Mouse (Mus musculus) left cerebral cortex, adult 2 months (tissue): ENCODE results near the gene Ctcf. TPM values are rescaled to one million over a fixed set of nuclear protein-coding genes. Genes with fewer than 3 reads are reported as not detected.
"Not testable (repeated sequence)": the region's sequence is repeated elsewhere in the genome, so short reads cannot be mapped to it uniquely, and the experiment has no call there.

Source experiments
- DNase-seq, 2 experiments: peaks; one replicate each; pipeline ENCODE4 v3.0.0; 2021 to 2022; ENCODE audit warnings: low spot score in 2 of 2, mixed read lengths in 1 of 2; ENCODE audit errors: extremely low spot score in 1 of 2
- H3K27ac ChIP-seq: fragments of 200-600 bp; 2 replicates; pipeline ENCODE4 v1.8.1; 2022
- H3K4me3 ChIP-seq: fragments of 200-600 bp; 2 replicates; pipeline ENCODE4 v1.8.1; 2022
- CTCF ChIP-seq: fragments of 200-600 bp; IDR thresholded peaks from 2 replicates; pipeline ENCODE4 v1.8.1; 2022; ENCODE audit warnings: antibody characterized with exemption, mild to moderate bottlenecking, moderate library complexity
- intact Hi-C: fragments of 180-260 bp; cut with DNase I; formaldehyde crosslinking; loops from one replicate; pipeline ENCODE4 v1.15.1; 2025
- long read RNA-seq, 2 experiments: library from polyadenylated mRNA; stranded (forward); transcript quantifications; one replicate each; pipeline ENCODE4 v2.0.0; 2021; ENCODE audit warnings: borderline mapping rate in 2 of 2
- total RNA-seq, 2 experiments: library from RNA; stranded (reverse); gene quantifications; 2 replicates each; pipeline ENCODE4 v1.2.3; 2021

The Ctcf gene
- total RNA-seq: 10 to 100 TPM; 67.4 to 70.2 TPM
- long read RNA-seq, experiment 1, transcript Ctcf-201 (12 exons, 3,782 nt): major isoform, 21 of 52 reads
- long read RNA-seq, experiment 1, partial matches to known transcripts: 8 of 52 reads
- long read RNA-seq, experiment 1, other reads (novel, unspliced or antisense): 23 of 52 reads
- long read RNA-seq, experiment 2, transcript Ctcf-201 (12 exons, 3,782 nt): major isoform, 13 of 45 reads
- long read RNA-seq, experiment 2, partial matches to known transcripts: 10 of 45 reads
- long read RNA-seq, experiment 2, other reads (novel, unspliced or antisense): 22 of 45 reads

DNA sequence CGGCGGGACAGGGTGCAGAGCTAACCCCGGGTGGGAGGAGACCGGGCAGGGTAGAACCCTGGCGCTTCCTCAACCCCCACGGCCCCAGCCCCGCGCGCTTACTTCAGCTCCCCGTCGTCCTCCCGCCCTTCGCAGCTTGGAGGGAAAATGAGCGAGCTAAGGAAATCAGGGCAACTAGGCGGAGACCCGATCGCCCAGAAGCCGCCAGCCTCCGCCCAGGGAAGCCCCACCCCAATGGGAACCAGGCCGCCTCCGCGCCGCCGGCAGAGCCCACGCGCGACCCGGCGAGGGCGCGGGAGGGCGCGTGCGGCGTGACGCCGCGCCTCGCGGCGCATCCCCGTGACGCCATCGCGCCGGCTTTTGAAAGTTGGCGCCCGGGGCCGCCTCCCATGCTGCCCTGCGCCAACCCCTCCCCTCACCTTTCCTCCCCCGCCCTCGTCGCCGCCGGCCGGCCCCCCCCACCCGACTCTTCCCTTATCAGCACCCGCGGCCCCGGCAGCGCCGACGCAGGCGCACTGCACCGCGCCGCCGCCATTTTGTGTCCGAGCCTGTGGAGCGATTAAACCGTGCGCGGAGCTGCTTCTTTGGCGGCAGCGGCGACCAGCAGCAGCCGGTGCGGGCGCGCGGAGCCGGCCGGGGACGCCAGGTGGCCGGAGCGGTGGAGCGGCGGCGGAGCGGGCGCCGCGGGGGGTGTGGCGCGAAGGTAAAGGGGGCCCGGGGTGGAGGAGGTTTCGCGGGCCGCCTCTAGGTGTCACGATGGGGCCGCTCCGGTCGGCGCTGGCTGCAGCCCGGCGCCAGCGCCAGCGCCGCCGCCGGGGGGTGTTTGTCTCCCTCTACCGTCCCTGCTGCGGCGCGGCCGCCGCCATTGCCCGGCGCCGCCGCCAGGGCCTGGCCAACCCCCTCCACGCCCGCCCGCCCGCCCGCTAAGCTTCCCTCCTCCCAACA, at the start of gene Ctcf:
TSS of gene Ctcf (plus strand) at position 551 of the 945 bp plus-strand sequence.
- H3K4me3 ChIP-seq: peak within 1 kb of the TSS; percentile 97
- H3K27ac ChIP-seq: peak within 1 kb of the TSS; percentile 99
- DNase-seq: peak; percentile 89 to 91
- TF ChIP-seq CTCF: peak; percentile 73
- intact Hi-C loops: loop anchor here (1.0 to 5.0 kb wide), 5 partner anchors 12 to 69 kb away; partner anchors contain the start of genes Acd, Atp6v0d1 and Pard6a

DNA sequence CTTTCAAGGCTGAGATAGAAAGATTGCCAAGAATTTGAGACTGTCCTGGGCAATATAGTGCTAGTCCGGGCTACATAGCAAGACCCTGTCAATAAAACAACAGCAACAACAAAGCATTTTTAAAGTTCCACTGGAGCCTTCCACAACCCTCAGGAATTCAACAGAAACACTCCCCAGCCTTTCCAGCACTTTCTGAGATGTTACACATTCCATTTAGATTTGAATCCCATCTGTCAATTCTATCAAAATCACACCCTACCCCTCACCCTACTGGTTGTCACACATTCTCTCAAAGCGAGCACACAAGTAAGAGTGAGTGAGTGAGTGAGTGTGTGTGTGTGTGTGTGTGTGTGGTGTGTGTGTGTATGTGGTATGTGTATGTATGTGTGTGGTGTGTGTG, 43.9 kb upstream of the Ctcf start:
- TF ChIP-seq CTCF: no peak
- no peak overlapping the region for H3K27ac ChIP-seq
- no peak for DNase-seq
- H3K4me3 ChIP-seq: no peak overlapping the region
- intact Hi-C loops: no loop called here

DNA sequence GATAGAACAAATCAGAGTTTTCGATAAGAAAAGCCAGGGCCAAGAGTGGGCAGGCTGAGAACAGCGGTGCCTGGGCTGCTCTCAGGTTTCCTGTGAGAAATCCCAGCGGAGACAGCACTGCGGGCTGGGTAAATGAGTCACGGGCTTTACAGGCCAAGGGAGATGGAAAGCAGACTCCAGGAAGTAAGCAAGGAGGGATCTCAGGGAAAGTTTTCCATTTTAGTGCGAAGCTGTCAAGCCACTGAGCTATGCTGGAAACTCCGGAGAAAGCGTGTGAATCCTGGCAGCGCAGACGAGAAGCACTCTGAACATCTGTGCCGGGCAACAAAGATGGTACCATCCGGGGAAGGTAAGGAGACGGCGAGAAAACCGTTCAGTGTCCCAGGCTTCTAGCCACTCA, 42.5 kb upstream of the Ctcf start:
- intact Hi-C loops: loop anchor here (1.0 kb wide), 1 partner anchor 28 kb away; the partner anchor contains the start of gene Atp6v0d1
- Histone ChIP-seq H3K27ac (0 out of 2 replicates have a peak overlapping the region, but pooled peaks have one; percentile 32), H3K4me3 (no peak overlapping the region)
- TF ChIP-seq CTCF: no peak
- DNase-seq: peak in 1 of 2 experiments; percentile 27

DNA sequence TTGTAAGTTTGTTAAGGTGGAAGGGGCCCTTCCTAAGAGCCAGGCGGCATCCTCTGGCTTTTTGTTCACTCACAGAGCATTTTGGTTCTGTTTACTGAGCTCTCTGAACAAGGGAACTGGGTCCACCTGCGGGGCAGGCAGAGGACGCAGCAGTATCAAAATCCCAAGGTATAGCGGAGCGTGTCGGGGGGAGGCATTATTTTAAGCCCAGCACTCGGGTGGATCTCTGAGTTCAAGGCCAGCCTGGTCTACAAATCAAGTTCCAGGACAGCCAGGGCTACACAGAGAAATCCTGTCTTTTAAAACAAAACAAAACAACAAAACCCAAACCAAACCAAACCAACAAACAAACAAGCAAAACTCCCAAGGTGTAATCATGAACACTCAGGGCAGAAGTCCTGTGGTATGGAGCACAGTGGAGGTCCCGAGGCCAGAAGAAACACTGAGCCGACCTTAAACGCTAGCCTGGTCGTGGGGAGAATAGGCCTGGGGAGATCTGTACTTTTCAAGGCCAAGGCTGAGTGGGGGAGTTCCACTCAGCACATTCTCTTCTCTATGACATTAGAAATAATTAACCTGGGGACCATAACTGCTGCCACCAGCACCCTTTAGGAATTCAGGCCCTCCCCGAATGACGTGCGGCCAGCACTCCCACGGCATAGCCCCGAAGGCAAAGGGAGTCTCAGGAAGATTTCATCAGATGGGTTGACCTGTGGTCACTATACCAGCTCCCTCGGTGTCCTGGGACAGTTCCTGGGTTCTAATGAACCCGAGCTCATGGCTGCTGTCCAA, 41.7 kb upstream of the Ctcf start:
- Histone ChIP-seq H3K4me3 (no peak overlapping the region), H3K27ac (no peak overlapping the region)
- intact Hi-C loops: loop anchor here (1.0 kb wide), 1 partner anchor 28 kb away; the partner anchor contains the start of gene Atp6v0d1
- TF ChIP-seq CTCF: no peak
- DNase-seq: no peak

DNA sequence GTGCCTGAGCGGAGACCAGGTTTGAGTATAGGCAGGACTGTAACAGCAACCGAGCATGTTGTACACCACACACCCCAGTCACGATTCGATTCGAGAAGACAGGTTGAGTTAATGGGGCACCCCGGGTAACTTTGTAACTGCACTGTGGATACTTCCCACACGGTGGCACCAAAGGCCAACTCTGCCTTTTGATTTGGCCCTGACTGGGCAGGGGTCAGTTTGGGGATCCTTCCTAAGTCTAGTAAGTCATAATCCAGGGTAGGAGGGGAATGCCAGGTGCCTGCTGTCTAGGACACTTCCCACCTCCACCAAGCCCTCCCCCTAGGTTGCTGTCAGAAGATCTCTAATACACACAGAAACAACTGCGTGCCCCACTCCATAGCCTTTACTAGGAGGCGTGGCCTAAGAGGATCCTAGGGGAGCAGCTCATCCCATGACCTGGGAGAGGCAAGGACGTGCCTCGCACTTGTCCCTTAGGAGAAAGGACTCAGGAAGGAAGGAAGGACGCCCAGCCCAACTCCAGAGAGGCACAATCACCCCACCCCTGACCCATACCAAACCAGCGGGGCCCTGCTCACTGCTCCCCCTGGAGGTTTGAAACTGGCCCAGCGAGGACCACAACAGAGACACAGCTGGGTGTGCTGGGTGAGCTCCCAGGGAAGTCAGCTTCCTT, 39.9 kb upstream of the Ctcf start:
- DNase-seq: peak; percentile 28 to 45
- no peak overlapping the region for H3K4me3 ChIP-seq
- intact Hi-C loops: no loop called here
- TF ChIP-seq CTCF: peak; percentile 65
- 0 out of 2 replicates have a peak overlapping the region, but pooled peaks have one; percentile 24 for H3K27ac ChIP-seq

DNA sequence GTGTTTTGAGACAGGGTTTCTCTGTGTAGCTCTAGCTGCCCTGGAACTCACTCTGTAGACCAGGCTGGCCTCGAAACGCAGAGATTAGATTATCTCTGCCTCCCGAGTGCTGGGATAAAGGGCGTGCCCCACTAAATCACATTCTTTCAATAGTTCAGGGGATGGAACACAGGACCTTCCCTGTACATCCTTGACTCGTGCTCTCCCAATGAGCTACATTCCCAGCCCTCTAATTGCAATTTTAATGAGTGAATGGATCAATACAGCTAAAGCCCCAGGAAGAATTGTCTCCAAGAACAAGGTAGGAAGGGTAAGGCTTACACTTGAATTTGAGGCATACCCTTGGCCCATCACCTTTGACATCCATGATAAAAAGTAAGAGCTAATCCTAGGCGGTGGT, 37.6 kb upstream of the Ctcf start:
- DNase-seq: no peak
- no peak for TF ChIP-seq CTCF
- Histone ChIP-seq H3K4me3 (no peak overlapping the region), H3K27ac (no peak overlapping the region)
- intact Hi-C loops: no loop called here

DNA sequence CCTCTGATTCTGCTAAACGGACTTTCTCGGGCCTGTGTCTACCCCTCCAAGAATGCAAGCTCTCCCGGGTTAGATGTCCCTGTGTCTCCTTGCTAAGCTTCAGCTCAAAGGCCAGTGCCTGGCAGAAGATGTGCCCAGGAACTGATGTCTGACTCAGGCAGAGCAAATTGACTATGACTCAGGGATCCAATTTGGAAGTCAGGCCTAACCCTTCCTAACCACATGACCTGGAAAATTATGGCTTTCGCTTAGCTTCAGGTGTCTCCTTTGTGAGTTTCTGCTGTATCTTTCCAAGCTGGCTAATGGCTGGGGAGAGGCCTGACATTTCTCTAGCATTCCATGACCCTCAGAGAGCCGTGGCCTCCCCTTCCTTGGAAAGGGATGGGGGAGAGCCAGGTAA, 35.1 kb upstream of the Ctcf start:
- H3K27ac ChIP-seq: no peak overlapping the region
- no peak overlapping the region for H3K4me3 ChIP-seq
- intact Hi-C loops: no loop called here
- TF ChIP-seq CTCF: no peak
- no peak for DNase-seq

DNA sequence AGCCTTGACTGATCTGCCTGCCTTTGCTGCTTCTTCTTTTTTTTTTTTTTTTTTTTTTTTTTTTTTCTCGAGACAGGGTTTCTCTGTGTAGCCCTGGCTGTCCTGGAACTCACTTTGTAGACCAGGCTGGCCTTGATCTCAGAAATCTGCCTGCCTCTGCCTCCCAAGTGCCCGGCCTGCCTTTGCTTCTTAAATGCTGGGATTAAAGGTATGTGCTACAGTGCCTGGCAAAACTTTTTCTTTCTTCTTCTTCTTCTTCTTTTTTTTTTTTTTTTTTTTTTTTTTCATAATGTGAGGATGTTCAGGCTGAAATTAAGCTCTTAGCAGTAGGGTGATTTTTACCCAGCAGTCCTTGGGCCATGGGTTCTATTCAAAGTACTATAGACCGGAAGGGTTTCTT, 33.8 kb upstream of the Ctcf start:
- DNase-seq, H3K27ac ChIP-seq, H3K4me3 ChIP-seq, intact Hi-C loops: not testable (repeated sequence)

DNA sequence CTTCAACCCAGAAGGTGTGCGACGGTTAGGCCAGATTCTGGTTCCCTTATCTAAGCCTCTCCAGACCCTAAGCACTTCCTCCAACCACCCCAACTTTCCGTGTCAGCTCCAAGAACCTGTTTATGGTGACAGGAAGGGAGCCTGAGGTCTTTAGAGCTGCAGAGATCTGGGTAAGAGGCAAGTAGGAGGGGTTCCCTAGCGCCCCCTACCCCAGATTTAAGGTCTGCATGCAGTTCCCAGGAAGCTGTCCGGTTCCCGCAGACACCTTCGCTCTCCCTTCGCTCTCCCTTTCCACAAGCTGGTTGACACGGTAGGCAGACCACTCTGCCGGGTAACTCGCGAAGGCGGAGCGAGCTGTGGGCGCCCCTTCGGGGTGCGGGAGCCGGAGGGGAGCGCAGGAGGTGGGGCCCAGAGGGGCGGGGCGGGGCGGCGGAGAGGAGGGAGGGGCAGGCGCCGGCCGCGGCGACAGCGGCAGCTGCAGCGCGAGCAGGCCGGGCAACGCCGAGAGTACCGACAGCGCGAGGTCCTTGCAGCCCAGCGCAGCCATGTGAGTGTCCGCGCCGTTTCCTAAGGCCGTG, 31.5 kb upstream of the Ctcf start, which contains the start of gene Ripor1:
TSS of gene Ripor1 (plus strand) at position 452 of the 578 bp plus-strand sequence.
- Histone ChIP-seq H3K4me3 (peak within 1 kb of the TSS; percentile 91), H3K27ac (peak within 1 kb of the TSS; percentile 93)
- peak; percentile 57 for TF ChIP-seq CTCF
- intact Hi-C loops: loop anchor here (2.0 kb wide), 1 partner anchor 38 kb away; the partner anchor contains the start of gene Atp6v0d1
- peak; percentile 75 to 79 for DNase-seq

DNA sequence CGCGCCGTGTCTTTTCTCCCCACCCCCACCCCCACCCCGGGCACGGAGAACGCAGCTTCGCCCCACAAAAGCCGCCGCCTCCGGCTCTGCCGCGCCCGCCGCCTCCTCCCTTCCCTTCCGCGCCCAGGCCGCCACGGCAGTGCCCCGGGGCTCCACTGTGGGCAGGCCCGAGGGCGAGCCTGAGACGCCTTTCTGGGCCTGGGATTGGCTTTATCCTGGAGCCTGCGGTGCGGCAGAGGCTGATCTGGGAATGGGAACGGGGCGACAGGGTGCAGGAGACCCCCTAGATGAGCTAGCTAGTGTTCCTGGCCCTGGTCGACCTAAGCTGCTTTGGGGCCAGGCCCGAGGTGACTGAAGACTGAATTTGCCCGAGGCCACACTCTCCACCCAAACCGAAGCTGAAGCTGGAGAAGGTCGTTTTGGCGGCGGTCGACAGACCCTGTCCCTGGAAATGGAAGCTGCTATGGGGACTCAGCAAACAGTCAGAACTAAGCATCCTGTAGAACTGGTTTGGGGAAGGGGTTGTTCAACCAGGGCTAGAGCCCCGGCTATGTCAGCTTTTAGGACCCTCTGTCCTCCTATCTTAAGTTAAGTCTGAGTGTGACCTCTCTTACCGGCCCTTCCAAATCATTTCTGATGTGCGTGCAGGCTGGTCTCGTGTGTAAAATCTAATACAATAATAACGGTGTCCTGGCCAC, 30.7 kb upstream of the Ctcf start:
- intact Hi-C loops: loop anchor here (2.0 kb wide), 3 partner anchors 17 to 39 kb away; partner anchors contain the start of genes Agrp, Atp6v0d1 and Ctcf
- TF ChIP-seq CTCF: no peak
- DNase-seq: peak; percentile 50 to 55

More for the DNA sequence above, 30.7 kb upstream of the Ctcf start:
- Histone ChIP-seq H3K27ac (peak overlapping the region; percentile 93), H3K4me3 (peak overlapping the region; percentile 91)
